Mouse (Mus musculus) heart, adult 2 months (tissue): Measurements from ENCODE around the gene Dedd. TPM values are rescaled to one million over a fixed set of nuclear protein-coding genes. Genes with fewer than 3 reads are reported as not detected.
A peak's percentile ranks its signal among the peaks of the same experiment; 100 is the strongest.

Source experiments
- DNase-seq, 2 experiments: peaks; one replicate each; pipeline ENCODE4 v3.0.0; 2021
- H3K27ac ChIP-seq: fragments of 200-600 bp; 2 replicates; pipeline ENCODE4 v1.8.1; 2022
- H3K27me3 ChIP-seq: fragments of 200-500 bp; 2 replicates; pipeline ENCODE4 v1.6.1; 2012; ENCODE audit warnings: mild to moderate bottlenecking, low read length, inconsistent platforms, mixed read lengths; ENCODE audit not compliant: control insufficient read depth, insufficient read depth
- H3K36me3 ChIP-seq: fragments of 200-500 bp; 2 replicates; pipeline ENCODE4 v1.6.1; 2012; ENCODE audit warnings: low read length, inconsistent platforms; ENCODE audit not compliant: control insufficient read depth, insufficient read depth
- H3K4me1 ChIP-seq: fragments of 200-500 bp; 2 replicates; pipeline ENCODE4 v1.6.1; 2011; ENCODE audit warnings: low read length; ENCODE audit not compliant: control insufficient read depth, insufficient read depth
- H3K4me3 ChIP-seq: fragments of 200-600 bp; 2 replicates; pipeline ENCODE4 v1.8.1; 2022
- H3K79me2 ChIP-seq: fragments of 200-500 bp; replicated peaks from 2 replicates; pipeline ENCODE4 v1.6.1; 2012; ENCODE audit warnings: mild to moderate bottlenecking, inconsistent platforms, low read length, moderate library complexity, mixed read lengths; ENCODE audit not compliant: control insufficient read depth, insufficient read depth
- H3K9ac ChIP-seq: fragments of 200-500 bp; 2 replicates; pipeline ENCODE4 v1.6.1; 2012; ENCODE audit warnings: low read depth, mild to moderate bottlenecking, control low read depth, inconsistent platforms, low read length, mixed read lengths
- CTCF ChIP-seq: fragments of 200-600 bp; IDR thresholded peaks from 2 replicates; pipeline ENCODE4 v1.8.1; 2022; ENCODE audit warnings: antibody characterized with exemption, mild to moderate bottlenecking, moderate library complexity
- EP300 ChIP-seq: fragments of 200-500 bp; IDR thresholded peaks from 2 replicates; pipeline ENCODE4 v1.6.1; 2011; ENCODE audit warnings: low read depth, low read length, control low read depth; ENCODE audit not compliant: insufficient read depth
- POLR2A ChIP-seq: fragments of 200-500 bp; IDR thresholded peaks from 2 replicates; pipeline ENCODE4 v1.6.1; 2011; ENCODE audit warnings: mild to moderate bottlenecking, low read depth, low read length, control low read depth; ENCODE audit not compliant: insufficient read depth
- WGBS: fragments of 180-500 bp; shearing (Covaris S2); methylation state at CpG from one replicate; pipeline ENCODE4 v1.1.7; 2018; 5-methylcytosine and 5-hydroxymethylcytosine counted together
- intact Hi-C: fragments of 180-260 bp; cut with DNase I; formaldehyde crosslinking; loops from one replicate; pipeline ENCODE4 v1.15.1; 2025
- polyA plus RNA-seq: library from polyadenylated mRNA; depleted of rRNA; stranded (reverse); fragments of >200 nt; gene quantifications from 2 replicates; pipeline ENCODE4 v1.2.3, GENCODE M21; 2012
- total RNA-seq, 2 experiments: library from RNA; stranded (reverse); gene quantifications; 2 replicates each; pipeline ENCODE4 v1.2.3; 2021

The Dedd gene
- total and polyA plus RNA-seq, 3 experiments, result 20.8 to 28.8 (median 22.9) TPM

- TF ChIP-seq EP300 (no peak), POLR2A (no peak), CTCF (no peak)
- intact Hi-C loops, result no loop called here
- DNase-seq, result no peak
- Histone ChIP-seq H3K79me2 (peaks cover 16% of the 10 kb centered on the region), H3K36me3 (peaks cover 12% of the 10 kb centered on the region), H3K4me3 (peak overlapping the region; percentile 72), H3K27ac (peak overlapping the region; percentile 99), H3K4me1 (peaks cover 10% of the 10 kb centered on the region), H3K9ac (peak overlapping the region; percentile 100), H3K27me3 (no peaks in the 10 kb centered on the region)
- under 1% methylated on average over 4 of the region's 4 CpGs for WGBS
These were observed 1.2 kb downstream of the Dedd start for GRCm38 (mm10) chr1:171330216-171330560.

GRCm38 (mm10) chr1:171342262-171343207 is 13.6 kb downstream of the Dedd start:
- no peaks in the 10 kb centered on the region for H3K36me3 ChIP-seq
- intact Hi-C loops, result no loop called here
- peaks cover 2% of the 10 kb centered on the region for H3K4me1 ChIP-seq
- peaks cover 4% of the 10 kb centered on the region; the same call in 1 of the 2 replicates for H3K79me2 ChIP-seq
- no peak for DNase-seq
- no peaks in the 10 kb centered on the region for H3K27me3 ChIP-seq
- 93% methylated on average over 16 of the region's 16 CpGs for WGBS
- no peak overlapping the region for H3K4me3 ChIP-seq
- H3K9ac ChIP-seq, result no peak overlapping the region
- H3K27ac ChIP-seq, result no peak overlapping the region
- TF ChIP-seq EP300 (no peak), CTCF (no peak), POLR2A (no peak)

GRCm38 (mm10) chr1:171343922-171344677 is 15.2 kb downstream of the Dedd start:
- H3K36me3 ChIP-seq, result 0 out of 2 replicates have a peak, but pooled peaks cover 7% of the 10 kb centered on the region
- no peak for TF ChIP-seq EP300
- intact Hi-C loops, result no loop called here
- peak; percentile 26 to 39 for DNase-seq
- no peak overlapping the region for H3K9ac ChIP-seq
- no peak overlapping the region for H3K27ac ChIP-seq
- H3K79me2 ChIP-seq, result peaks cover 4% of the 10 kb centered on the region; the same call in 1 of the 2 replicates
- H3K4me1 ChIP-seq, result peaks cover 7% of the 10 kb centered on the region
- no peak overlapping the region for H3K4me3 ChIP-seq
- no peaks in the 10 kb centered on the region for H3K27me3 ChIP-seq
- 59% methylated on average over 9 of the region's 9 CpGs for WGBS

- 63% methylated on average over 9 of the region's 9 CpGs for WGBS
- intact Hi-C loops, result loop anchor here (1.0 kb wide), 1 partner anchor 15 kb away; the partner anchor contains the start of gene Dedd
These were observed 15.8 kb downstream of the Dedd start for GRCm38 (mm10) chr1:171344715-171345114.

GRCm38 (mm10) chr1:171345225-171346094 is 16.5 kb downstream of the Dedd start, which contains the start of the genes Nit1 and Pfdn2:
TSS of gene Nit1 (minus strand) at chr1:171345646.
TSS of gene Pfdn2 (plus strand) at chr1:171345670.
- Histone ChIP-seq H3K27ac (peak within 1 kb of the TSS; percentile 83), H3K9ac (peak within 1 kb of the TSS; percentile 83), H3K79me2 (peaks cover 5% of the 10 kb centered on the region), H3K36me3 (0 out of 2 replicates have a peak, but pooled peaks cover 8% of the 10 kb centered on the region), H3K4me3 (peak within 1 kb of the TSS; percentile 99), H3K27me3 (no peaks in the 10 kb centered on the region), H3K4me1 (peaks cover 9% of the 10 kb centered on the region)
- under 1% methylated on average over 53 of the region's 53 CpGs for WGBS
- intact Hi-C loops, result loop anchor here (1.0 kb wide), 1 partner anchor 16 kb away; the partner anchor contains the start of gene Dedd
- DNase-seq, result peak; percentile 91 to 93
- TF ChIP-seq EP300 (peak; percentile 78; the same call in 1 of the 2 replicates), CTCF (no peak), POLR2A (peak; percentile 87)

More at GRCm38 (mm10) chr1:171344715-171345114, 15.8 kb downstream of the Dedd start:
- no peak overlapping the region for H3K9ac ChIP-seq
- 0 out of 2 replicates have a peak, but pooled peaks cover 8% of the 10 kb centered on the region for H3K36me3 ChIP-seq
- peaks cover 4% of the 10 kb centered on the region; the same call in 1 of the 2 replicates for H3K79me2 ChIP-seq
- no peak overlapping the region; the same call in 1 of the 2 replicates for H3K27ac ChIP-seq
- peaks cover 9% of the 10 kb centered on the region for H3K4me1 ChIP-seq
- TF ChIP-seq POLR2A, result no peak
- TF ChIP-seq CTCF, result no peak
- TF ChIP-seq EP300, result no peak
- H3K4me3 ChIP-seq, result peak overlapping the region; percentile 99
- DNase-seq, result no peak
- H3K27me3 ChIP-seq, result no peaks in the 10 kb centered on the region
